Mouse (Mus musculus): ENCODE results near the gene Myadml2.

DNA sequence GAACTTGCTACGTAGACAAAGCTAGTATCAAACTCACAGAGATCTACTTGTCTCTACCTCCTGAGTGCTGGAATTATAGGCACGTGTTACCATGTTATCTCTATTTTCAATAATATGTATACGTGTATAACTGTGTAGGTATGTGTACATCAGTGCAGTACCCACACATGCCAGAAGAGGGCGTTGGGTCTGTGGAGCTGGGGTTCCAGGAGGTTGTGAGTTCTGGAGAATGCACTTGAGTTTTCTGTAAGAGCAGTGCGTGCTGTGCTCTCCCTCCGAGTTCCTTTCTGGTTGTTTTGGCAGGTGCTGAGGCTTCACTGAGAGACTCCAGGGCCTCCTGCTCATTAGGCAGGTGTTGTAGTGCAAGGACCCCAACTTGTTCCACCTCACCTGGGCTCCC, 48.6 kb upstream of the Myadml2 start:
- TF ChIP-seq USF1 (IDR thresholded peaks at IDR 0.05; ENCODE audit: low read depth, low read length) = no peak
- no peak for TF ChIP-seq SIN3A (IDR thresholded peaks at IDR 0.05; ENCODE audit: low read length)
- TF ChIP-seq POLR2AphosphoS2 (IDR thresholded peaks at IDR 0.05; ENCODE audit: low read depth, low read length) = no peak
- TF ChIP-seq HCFC1 (IDR thresholded peaks at IDR 0.05; ENCODE audit: low read depth, low read length) = no peak
- no peak for TF ChIP-seq IRF4 (IDR thresholded peaks at IDR 0.05; ENCODE audit: low read depth, low read length)
- TF ChIP-seq NELFE (IDR thresholded peaks at IDR 0.05; ENCODE audit: low read depth, low read length) = no peak
- TF ChIP-seq CTCF (conservative IDR thresholded peaks at IDR 0.05 in 1 of 2, IDR thresholded peaks at IDR 0.05 in 1 of 2; ENCODE audit: low read depth in 2 of 2, low read length in 2 of 2) = peak; percentile 27 to 57
- no peak for TF ChIP-seq POLR2A (IDR thresholded peaks at IDR 0.05; ENCODE audit: low read depth, low read length)
- TF ChIP-seq CHD1 (IDR thresholded peaks at IDR 0.05; ENCODE audit: low read depth, low read length) = no peak
